Mouse (Mus musculus) left cerebral cortex, adult 18-20 months (tissue): ENCODE measurements around the gene Prune1. TPM values are rescaled to one million over a fixed set of nuclear protein-coding genes. Genes with fewer than 3 reads are reported as not detected.

Experiments
- DNase-seq, 2 experiments: peaks; one replicate each; pipeline ENCODE4 v3.0.0; 2021 to 2022; ENCODE audit warnings: low spot score in 2 of 2, mixed read lengths in 1 of 2
- total RNA-seq, 2 experiments: library from RNA; stranded (reverse); gene quantifications; 2 replicates each; pipeline ENCODE4 v1.2.3; 2021

The Prune1 gene
- total RNA-seq, 2 experiments from 2014 or later = 24.3 to 24.4 TPM

DNA sequence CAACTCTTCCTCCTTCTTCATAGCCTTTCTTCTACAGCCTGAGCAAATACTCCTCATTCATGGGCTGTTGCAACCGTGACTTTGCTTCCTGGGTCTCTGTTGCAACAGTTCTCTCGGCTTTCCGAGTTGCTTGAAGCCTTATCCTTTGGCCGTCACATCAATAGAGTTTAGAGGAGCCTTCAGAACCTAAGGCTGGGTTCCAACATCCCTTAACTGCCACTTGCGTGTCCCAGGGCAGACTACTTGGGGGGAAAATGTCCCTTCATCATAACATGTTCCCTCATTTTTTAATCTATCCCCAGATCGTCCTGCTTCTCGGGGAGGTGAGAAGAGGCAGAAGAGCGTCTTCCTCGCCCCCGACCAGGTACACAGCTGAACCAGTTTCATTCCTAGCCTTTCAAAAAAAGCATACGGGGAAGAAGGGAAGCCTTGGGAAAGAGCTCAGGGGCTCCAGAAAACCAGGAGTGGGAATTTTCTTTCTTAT lies 547 bp upstream of the Prune1 start:
- DNase-seq = no peak

DNA sequence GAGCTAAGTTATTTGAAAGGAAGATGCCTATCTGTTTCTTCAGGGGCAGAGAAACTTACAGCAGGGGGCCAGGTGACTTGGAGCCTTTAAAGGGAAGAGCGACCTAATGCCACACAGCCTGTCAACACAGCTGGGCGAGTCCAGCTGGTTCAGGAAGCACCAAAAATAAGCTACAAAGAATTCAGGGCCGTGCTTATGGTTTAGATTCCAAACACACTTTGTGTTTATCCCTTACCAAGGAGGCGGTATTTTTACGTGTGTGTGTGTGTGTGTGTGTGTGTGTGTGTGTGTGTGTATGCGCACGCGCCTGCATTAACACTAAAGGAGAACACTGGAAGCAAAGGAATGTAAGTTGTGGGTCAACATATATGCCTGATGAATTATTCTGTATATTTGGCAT lies 1.1 kb downstream of the Prune1 start:
- DNase-seq = peak in 1 of 2 experiments; percentile 19

DNA sequence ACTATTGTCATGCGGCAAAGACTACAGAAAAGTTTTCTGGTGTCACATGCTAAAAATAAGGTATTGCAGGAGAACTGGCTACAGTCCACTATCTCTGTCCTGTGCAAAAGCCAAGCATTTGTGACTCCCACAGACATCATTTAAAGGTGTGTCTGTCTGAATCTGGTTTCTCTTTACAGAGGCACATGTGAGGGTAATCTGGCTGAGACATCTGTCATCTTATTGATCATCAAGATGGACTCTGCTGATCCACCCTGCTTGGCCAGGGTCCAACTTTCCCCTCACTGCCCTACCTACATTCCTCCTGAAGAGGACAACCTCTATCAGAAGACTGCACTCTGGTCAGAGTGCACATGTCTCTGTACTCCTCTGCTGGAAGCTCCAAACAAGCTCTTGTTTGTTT lies 4.7 kb downstream of the Prune1 start:
- DNase-seq = no peak

DNA sequence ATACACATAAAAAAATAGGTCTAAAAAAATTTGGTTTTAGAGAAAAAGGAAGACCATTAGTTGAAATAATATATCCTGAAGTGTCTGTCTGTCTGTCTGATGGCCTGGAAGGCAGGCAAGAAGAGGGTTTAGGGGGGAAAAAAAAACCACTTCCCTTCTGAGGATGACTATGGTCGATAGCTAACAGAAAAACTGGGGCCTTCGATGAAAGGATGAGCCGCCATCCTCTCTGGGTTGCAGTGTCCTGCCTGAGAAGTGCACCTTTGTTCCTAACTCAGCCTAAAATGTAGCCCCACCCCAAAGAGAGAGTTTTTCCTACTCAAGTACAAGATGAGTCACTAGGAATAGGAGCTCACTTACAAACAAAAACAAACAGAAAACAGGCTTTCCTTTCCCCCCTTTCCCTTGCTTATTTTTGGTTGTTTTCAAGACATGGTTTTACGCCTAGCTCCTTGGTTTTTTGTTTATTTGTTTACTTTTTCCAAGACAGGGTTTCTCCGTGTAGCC lies 5.4 kb downstream of the Prune1 start:
- no peak for DNase-seq

DNA sequence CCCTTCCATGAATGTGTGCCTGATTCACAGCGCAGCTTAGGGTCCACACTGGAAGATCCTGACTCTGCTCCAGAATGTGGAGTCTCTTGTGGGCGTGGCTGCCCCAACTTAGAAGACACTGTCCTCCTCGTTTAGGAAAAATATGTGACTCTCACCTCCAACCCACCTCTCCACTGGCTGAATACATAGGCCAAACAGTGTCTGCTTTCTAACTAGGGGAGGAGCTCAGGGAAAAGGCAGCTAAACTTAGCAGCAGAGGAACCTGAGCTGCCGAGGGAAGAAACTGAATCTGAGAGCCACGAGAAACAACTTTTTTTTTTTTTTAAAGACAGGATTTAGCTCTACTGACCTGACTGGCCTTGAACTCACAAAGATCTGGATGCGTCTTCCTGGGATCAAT lies 6.7 kb downstream of the Prune1 start:
- no peak for DNase-seq

DNA sequence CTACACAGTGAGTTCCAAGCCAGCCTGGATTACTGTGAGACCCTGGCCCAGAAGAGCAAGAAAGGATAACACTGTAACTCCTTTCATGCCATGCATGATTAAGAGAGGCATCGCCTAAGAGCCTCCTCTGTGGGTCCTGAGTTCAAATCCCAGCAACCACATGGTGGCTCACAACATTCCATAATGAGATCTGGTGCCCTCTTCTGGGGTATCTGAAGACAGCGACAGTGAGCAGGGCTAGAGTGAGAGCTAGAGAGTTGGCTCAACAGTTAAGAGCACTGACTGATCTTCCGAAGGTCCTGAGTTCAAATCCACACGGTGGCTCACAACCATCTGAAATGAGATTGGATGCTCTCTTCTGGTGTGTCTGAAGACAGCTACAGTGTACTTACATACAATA lies 7.4 kb downstream of the Prune1 start:
- DNase-seq = no peak

DNA sequence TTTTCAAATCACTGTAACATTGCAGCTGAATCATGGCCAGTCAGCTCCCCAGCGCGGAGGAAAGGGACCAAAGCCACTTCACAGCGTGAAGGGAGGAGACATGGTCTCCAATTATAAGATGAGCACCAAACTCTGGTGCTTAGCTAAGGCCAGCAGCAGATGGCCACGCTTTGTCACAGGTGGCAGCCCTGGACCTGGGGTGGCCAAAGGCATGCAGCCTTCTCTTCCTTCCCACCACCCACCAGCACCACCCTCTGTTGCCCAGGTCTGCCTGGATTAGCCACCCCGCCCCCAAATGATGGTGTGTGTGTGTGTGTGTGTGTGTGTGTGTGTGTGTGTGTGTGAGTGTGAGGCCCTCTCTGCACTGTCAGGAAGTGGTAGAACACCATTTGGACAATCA lies 8.4 kb downstream of the Prune1 start:
- no peak for DNase-seq

DNA sequence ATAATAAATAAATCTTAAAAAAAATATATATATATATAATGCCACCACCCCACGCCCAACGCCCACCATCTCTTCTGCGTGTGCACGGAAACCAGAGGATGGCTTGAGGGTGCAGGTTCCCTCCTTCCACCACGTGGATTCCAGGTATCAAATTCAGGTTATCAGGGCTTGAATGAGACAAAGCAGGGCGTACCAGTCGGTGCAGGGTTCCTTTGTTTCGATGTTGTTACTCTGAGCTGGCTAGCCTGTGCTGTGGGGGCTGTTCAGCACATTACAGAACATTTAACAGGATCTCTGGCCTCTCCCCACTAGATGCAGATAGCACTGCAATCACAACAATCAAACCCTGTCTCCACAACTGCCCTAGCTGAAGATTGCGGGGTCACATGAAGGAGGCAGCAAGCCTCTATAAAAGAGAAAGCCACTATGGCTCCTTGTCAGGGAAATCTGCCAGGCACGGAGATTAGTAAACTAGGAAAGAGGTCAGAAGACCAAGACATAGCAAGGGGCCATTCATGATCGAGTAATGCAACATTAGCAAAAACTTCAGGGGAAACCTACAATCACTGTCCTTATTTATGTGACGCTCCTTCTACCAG lies 11.0 kb downstream of the Prune1 start:
- DNase-seq = no peak

DNA sequence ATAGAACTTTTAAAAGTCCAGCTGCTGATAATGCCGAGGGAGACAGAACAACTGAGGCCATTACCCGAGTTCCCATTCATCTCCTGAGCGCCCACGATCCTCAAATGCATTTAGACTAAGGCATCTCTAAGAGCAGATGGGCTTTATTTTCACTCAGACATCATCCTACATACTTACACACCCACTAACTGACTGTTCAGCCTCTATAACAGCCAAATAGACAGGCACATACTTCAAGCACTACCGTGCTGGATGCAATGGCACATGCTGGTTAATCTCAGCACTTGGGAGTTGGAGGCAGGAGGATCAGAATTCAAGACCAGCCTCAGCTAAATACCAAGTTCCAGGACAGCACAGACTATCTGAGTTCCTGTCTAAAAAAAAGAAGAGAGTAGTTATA lies 12.1 kb downstream of the Prune1 start:
- peak in 1 of 2 experiments; percentile 21 for DNase-seq

DNA sequence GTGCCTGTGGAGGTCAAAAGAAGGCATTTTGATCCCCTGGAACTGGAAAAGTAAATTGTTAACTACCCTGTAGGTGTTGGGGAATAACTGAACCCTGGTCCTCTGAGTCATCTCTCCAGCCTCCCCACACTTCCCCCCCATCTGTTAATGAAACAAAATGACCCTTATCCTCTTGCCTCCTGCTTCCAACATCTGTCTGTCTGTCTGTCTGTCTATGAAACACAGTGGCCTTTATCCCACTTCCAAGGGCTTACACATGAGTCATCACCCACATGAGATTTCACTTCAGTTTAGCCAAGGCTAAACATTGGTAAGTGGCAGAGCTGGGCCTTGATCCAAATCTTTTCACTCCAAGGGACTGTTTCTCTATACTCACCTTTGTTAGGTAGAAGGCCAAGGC lies 14.0 kb downstream of the Prune1 start:
- no peak for DNase-seq

DNA sequence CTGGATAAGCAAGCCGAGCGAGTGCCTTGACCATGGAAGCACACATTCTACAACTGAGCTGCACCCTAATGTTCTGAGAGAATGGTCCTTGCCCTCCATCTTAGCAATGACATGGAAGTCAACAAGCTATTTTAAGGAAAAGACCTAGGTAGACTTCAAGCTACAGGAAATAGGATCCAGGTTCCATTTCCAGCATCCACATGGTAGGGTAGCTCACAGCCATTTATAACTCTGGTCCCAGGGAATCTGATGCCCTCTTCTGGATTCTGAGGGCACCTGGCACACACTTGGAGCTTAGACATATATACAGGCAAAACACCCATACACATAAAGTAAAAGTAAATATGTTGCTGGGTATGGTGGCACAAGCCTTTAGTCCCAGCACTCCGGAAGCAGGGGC lies 15.8 kb downstream of the Prune1 start:
- DNase-seq = no peak

DNA sequence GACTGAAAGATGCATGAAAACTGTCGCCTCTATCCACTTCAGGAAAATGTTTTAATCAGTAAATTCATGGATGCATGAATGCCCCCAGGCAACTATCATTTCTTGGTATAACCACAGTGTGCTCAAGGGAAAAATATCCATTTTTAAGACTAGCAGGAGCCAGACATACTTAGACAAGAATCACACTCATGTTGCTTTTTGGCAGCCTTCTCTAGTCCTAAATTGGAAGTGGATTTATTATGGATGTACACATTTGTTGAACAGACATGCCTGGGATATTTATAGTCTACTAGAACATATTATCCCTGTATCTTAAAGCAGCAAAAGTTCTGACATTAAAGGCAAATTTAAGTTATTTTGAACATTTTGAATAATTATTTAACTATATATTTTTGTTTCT lies 17.2 kb downstream of the Prune1 start:
- no peak for DNase-seq

DNA sequence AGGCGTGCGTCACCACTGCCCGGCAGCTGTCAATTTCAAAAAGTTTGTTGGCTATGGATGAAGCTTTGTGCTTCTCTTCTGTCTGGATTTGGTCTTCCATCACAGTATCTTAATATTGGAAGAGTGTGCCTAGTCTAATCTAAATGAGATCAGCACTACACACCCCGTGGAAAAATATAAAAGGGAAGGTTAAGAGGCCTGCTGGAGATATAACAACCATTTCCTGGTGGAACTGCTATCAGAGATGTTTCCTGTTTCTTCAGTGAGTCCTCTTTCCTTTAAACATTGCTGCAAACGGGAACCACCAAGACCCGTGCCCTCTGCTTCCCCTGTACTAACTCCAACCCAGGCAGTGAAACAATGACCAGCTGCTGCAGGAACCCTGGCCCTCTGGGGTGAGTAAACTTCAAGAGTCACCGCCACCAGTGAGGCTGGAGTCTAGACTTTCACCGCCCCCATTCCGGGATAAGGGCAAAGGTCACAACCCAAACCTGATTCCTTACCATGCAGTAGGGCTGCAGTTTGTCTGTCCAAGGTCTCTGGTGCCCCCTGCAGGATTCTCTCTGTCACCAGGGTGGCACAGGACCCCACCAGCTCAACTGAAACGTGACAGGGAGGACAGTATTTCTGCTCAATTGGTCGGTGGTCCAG lies 18.7 kb downstream of the Prune1 start:
- peak; percentile 48 to 65 for DNase-seq

DNA sequence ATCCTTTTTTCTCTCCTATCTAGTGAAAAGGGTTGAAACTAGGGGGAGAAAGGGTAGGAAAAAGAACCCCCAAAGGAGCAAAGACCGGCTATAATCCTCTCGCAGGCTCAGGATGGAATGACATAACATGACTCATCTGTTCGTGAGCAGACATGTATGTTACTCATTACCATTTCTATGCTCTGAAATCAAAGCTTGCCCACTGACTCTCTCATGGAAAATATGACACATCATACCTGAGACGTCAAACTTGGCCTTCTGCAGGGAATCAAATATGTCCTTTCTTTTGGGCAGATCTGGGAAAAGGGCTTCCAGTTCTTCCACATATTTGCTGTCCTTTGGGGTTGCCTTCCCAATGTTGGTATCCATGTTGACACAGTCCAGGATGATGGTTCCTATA lies 19.9 kb downstream of the Prune1 start:
- no peak for DNase-seq

DNA sequence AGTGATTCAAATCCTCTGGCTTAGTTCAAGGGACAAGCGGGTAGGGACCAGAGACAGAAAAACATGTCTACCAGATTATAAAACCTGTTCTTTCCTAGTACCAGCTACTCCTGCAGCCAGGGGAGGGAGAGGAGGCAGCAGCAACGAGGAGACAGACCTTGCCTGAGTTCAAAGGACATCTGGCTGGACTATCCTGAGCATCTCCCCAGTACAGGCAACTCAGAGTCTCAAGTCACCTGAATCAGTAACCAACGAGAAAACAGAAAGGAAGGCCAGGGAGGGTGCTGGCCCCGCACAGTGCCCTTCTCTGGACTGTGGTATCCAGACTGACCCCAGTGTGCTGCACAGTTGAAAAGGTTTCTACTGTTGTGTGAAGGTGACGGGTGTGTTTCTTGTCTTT lies 24.9 kb downstream of the Prune1 start:
- no peak for DNase-seq

DNA sequence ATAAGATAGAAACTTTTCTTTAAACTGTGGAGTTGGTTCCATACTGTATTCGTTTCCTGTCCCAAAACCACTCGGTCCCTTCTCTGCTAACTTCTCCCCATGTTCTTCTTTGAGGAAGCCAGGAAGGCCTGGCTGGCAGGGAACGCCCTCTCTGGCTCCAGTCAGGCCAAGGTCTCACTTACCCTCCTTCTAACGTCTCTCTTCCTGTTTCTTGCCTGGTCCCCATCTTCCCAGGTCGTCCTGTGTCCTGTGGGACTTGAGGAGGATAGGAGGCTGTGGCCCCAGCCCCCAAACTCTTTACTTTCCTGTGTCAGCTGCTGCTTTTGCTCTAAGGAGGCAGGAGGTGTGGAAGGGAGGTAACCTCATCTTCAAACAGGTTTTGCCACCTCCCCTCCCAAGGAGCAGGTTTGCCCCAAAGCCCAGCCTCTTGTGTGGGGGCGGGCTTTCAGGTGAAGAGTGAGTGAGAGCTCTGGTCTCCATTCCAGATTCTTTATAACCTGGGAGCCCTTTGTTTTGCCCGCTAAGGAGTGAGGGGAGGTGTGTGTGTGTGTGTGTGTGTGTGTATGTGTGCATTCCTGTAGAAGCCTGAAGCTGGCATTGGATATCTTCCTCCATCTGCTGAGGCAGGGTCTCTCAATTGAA lies 31.0 kb downstream of the Prune1 start, which contains the start of gene Bnipl:
Gene Bnipl, minus strand, starts transcription at position 411 of the 642 bp plus-strand sequence.
- DNase-seq = no peak

DNA sequence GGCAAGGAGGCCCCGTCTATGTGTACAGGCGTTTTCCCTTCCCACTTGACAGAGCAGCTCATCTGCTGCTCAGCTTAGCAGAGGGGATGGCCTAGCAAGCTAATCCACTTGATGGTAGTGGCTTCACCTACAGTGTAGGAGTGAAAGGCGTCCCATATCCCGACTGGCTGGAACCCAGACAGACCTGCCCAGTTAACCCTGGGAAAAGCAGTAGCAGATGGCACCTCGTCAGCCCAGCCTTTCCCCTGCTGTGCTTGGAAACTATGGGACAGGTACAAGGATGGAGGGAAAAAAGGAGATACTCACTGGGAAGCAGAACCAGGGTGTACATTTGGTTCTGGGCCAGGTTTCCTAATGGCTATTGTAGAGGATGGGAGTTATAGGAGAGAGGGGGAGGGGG lies 31.5 kb downstream of the Prune1 start:
- no peak for DNase-seq

DNA sequence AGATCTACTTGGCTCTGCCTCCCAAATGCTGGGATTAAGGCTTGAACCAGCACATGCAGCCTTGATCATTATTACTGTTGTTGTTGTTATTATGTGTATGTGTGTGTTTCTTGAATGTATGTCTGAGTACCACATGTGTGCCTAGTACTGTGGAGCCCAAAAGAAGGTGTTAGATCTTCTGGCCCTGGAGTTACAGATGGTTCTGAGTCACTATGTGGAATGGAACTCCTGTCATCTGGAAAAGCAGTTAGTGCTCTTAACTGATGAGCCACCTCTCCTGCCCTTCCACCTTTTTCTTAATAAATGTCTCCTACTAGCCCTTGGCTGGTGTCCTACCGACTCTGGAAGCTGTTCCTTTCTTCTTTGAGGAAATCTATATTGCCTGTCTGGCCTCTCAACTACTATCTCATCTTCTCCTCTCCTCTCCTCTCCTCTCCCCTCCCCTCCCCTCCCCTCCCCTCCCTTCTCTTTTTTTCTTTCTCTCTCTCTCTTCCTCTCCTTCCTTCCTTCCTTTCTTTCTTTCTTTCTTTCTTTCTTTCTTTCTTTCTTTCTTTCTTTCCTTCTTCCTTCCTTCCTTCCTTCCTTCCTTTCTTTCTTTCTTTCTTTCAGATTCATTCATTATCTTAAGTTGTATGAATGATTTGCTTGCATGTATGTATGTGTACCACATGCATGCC lies 34.1 kb downstream of the Prune1 start:
- no peak for DNase-seq

DNA sequence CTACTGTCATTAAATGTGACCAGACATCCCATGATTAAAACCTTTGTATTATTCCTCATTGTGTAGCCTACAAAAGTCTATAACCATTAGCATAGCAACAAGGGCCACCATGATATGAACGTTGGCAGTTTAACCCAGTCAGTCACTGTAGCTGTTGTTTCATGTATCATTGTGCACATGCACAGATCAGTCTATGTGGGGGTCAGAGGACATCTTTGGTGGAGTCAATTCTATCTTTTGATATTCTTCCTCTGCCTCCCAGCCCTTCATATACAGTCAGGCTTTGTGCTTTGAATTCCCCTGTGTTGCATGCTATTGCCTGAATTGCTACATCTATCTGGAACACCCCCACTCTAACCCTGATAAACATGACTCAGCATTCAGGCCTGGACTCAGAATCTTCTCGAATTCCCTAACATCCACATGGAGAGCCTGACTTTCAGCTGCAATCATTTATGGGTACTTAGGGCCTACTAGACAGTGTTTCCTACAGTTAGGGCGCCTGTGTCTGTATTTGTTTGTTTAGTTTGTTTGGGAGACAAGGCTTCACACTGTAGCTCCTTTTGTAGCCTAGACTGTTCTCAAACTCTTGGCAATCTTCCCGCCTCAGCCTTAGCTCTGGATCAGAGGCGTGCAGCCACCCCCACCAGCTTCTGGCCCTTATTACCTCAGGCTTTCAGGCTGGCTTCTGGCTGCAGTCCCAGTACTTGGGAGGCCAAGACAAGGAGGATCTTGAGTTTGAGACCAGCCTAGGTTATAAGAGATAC lies 35.2 kb downstream of the Prune1 start:
- peak; percentile 51 to 67 for DNase-seq

DNA sequence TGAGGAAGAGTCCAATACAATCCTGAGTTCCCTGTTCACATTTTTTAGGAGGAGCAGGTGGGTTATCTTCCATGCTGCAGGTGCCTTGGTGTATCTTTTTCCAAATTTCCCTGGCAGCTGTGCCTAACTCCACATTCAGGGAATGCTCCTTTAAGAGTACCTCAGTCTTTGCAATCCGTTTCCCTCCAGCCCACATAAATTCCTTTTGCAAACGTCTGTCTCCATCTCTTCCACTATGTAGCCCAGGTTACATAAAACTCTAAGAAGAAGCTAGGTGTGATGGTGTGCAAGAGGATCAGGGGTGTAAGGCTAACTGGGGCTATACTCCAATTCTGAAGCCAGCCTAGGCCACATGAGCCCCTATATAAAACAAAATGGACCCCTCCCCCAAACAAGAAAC lies 38.8 kb downstream of the Prune1 start:
- no peak for DNase-seq

DNA sequence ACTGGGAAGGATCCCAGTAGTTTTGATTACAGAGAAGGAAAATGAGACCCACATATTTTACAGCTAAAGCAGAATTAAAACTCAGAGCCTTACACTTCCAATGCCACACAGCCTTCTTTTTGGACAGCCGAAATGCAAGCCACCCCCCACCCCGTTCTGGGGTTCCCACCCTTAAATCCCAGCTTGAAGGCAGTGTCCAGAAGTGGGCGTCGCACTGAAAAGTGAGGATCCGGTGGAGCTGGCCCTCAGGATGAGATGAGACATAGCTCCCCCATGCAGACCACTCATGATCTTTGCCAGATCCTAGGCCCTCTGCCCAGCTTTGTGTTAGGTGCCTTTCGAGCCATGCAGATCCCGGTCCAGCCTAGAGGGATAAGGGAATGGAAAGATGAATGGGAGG lies 40.4 kb downstream of the Prune1 start, which contains the start of gene Gm128:
Gene Gm128, minus strand, starts transcription at position 101 of the 400 bp plus-strand sequence.
- no peak for DNase-seq
